Mouse (Mus musculus) cerebellum, postnatal 14 days (tissue): ENCODE results near the gene Slc16a4.

Experiments
- DNase-seq, 2 experiments: peaks; one replicate each; pipeline ENCODE4 v3.0.0; 2021; ENCODE audit warnings: mixed read lengths in 2 of 2

Gene Slc16a4

DNA sequence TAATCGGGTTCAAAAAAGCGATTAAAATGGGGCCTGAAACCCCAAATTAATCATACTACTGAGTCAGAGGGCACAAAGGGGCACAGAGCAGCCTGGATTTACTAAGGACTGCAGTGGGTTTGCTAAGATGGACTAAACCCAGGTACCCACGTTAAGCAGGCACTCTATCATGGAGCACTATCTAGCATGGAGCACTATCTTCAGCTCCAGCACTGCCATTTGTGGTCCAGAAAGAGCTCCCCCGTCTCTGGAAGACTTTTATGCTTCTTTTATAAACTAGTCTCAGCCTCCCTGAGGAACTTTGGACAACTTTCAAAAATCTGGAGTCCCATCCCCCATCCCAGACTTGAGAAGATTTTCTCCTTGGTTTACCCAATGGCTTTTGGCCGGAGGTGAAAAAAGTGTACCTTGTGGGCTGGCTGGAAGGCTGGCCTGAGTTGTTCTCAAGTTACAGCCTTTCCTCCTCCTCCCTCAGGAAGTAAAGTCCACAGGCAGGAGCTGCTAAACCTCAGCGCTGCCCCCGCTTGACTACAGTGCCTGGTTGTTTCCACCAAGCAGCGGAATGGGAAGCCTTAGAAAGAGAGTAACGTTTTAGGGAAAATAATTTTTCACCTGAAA lies at the start of gene Slc16a4:
TSS of gene Slc16a4 (plus strand) at position 467 of the 618 bp plus-strand sequence.
- DNase-seq, result no peak

GRCm38 (mm10) chr3:107241389-107242094 lies 49.5 kb upstream of the Slc16a4 start:
- DNase-seq, result no peak

GRCm38 (mm10) chr3:107246876-107247275 lies 44.2 kb upstream of the Slc16a4 start:
- no peak for DNase-seq

GRCm38 (mm10) chr3:107249042-107249441 lies 42.0 kb upstream of the Slc16a4 start:
- no peak for DNase-seq

GRCm38 (mm10) chr3:107250320-107250719 lies 40.7 kb upstream of the Slc16a4 start:
- no peak for DNase-seq

- no peak for DNase-seq
These were observed 39.0 kb upstream of the Slc16a4 start for GRCm38 (mm10) chr3:107252035-107252434.

GRCm38 (mm10) chr3:107253925-107254324 lies 37.1 kb upstream of the Slc16a4 start:
- DNase-seq, result no peak

GRCm38 (mm10) chr3:107255992-107256391 lies 35.0 kb upstream of the Slc16a4 start:
- no peak for DNase-seq

- DNase-seq, result no peak
These were observed 34.3 kb upstream of the Slc16a4 start for GRCm38 (mm10) chr3:107256724-107257123.

DNA sequence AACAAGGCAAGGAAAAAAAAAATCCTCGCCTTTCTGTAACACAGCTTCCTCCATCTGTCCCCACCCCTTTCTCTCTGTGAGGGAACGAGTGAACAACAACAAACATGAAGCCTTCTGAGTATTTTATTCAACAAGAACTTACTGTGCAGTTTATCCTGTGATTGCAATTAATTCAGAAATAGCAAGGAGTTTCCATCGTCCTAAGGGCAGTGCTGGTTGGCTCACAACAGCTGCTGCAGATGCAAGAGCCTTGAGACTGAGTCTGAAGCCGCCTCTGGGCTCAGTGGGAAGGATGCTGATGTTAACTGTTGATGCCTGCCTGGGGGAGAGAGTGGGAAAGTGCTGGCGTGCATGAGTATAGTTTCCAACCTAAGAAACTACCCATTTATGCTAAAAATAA lies 33.1 kb upstream of the Slc16a4 start:
- DNase-seq, result no peak

DNA sequence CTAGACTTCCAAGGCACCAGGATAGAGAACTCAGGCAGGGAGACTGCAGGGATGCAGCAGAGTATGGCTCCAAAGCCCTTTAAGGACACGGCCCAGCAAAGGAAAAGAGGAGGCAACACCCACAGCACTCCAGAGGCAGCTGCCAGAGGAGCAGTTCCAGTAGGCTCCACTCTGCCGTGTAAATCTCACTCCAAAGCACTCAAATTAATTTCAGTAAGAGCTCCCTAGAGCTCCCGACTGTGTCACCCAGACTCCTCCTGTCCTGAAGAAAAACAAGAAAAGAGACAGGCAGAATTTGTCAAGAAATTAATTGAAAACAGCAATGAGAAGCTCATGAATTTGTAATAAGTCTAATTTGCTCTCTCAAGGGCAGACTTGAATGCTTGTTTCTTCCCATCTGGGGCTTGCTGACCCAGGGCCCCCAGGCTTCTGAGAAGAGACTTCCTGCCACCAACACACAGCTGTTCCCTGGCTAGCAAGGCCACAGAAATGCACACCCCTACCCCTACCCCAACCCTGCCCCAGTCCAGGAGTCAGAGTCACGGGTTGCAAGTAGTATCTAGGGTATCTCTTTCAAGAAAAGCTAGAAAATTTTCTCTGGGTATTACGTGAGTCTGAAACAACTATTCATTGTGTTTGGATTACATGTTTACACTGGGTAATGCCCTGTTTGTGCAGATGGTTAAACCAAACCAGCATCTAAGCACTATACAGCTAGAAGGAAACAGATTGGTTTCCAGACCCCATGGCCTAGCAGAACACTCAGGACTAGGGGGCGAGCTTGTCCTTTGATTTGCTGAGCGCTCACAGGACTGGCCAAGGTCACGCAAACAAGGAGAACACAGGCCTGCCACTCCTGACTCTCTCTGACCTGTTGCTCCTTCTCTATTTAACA lies 29.8 kb upstream of the Slc16a4 start:
- DNase-seq, result no peak

DNA sequence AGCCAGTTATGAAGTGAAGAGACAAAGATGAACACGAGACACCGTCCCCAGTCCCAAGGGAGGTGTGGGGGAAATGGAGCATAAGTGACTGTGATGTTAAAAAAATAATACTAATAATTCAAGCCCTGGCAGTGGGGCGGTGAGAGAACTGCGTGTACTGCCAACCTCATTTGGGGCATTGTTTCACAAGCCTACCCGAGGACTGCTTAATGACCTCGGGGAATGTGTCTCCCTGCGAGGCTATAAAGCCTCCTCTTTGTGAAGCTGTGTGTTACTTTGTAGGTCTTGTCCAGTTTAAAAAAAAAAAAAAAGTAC lies 29.2 kb upstream of the Slc16a4 start:
- DNase-seq, result no peak

- no peak for DNase-seq
These were observed 24.1 kb upstream of the Slc16a4 start for GRCm38 (mm10) chr3:107266814-107267345.

- no peak for DNase-seq
These were observed 18.6 kb upstream of the Slc16a4 start for GRCm38 (mm10) chr3:107272433-107272832.

DNA sequence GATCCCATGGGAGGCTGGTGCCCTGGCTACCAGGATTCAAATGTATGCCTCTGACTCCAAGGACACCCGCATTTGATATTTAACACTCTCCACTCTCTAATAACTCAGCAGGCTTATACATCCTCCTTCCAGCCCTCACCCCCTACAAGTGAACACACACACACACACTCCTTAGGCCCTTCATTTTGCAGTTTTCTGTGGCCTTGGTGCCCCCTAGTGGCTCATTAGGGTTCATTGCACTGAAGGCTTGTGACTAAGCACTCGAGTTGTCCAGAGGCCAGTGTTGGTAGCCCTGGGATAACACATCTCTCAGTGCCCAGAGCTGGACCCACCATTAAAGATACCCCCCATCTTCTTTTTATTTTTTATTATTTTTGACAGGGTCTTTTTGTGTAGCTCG lies 17.2 kb upstream of the Slc16a4 start:
- DNase-seq, result peak; percentile 76 to 79

- no peak for DNase-seq
These were observed 15.7 kb upstream of the Slc16a4 start for GRCm38 (mm10) chr3:107275351-107275750.

DNA sequence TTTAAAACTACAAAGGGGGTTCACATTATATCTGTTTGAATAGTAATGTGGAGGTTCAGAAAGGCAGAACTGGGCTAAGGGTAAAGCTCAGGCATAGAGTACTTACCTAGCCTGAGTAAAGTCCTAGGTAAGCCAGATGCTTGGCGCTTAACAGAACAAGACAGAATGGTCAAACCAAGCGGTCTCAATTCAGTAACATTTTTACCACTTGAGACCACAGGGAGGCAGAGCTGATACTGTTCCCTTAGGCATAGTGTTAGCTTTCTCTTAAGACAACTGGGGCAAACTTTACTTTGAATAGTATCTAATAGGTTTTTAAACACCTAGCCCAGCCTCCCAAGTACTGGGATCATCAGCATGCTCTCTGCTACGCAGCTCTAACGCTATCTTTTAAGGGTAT lies 15.0 kb upstream of the Slc16a4 start:
- DNase-seq, result no peak

- DNase-seq, result no peak
These were observed 14.4 kb upstream of the Slc16a4 start for GRCm38 (mm10) chr3:107276626-107277025.

GRCm38 (mm10) chr3:107278479-107279269 lies 12.4 kb upstream of the Slc16a4 start, which contains the start of gene Lamtor5:
Gene Lamtor5 (plus strand): TSS chr3:107278858.
- DNase-seq, result peak; percentile 92 to 94

GRCm38 (mm10) chr3:107286123-107286522 lies 4.9 kb upstream of the Slc16a4 start:
- no peak for DNase-seq

DNA sequence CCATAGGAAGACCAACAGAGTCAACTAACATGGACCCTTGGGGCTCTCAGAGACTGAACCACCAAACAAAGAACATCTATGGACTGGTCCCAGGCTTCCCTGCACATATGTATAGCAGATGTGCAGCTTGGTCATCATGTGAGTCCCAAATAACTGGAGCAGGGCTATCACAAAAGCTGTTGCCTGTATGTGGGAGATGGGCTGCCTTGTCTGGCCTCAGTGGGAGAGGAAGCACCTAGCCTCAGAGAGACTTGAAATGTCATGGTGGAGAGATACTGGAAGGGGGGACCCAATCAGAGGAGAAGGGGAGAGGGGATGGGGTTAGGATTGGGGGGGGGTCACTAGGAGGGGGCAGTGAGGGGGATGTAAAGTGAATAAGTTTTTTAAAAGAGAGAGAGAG lies 3.7 kb upstream of the Slc16a4 start:
- DNase-seq, result no peak

DNA sequence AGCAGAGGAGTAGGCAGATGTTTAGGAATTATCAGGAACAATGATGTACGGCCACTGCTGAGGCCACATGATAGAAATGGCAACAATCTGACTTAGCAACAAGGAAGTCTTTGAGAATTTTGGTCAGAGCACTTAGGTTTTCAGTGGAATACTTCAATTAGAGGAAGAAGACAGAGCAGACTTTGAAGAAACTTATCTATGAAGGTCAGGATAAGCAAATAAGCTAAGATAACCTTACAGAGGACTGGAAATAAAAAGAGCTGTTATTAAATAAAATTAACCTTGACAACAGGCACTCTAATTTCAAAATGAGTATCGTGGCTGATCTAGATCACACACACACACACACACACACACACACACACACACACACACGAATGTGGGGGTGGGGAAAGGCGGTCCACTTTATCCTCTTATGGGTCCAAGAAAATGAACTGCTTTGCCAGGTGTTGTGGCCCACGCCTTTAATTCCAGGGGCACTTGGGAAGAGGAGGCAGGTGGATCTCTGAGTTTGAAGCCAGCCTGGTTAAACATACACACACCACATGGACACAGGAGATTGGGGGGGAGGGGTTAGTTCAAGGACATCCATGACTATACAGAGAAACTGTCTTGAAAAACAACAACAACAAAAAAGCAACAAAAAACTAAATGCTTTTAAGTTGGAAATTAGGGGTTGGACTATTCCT lies 4.8 kb downstream of the Slc16a4 start:
- no peak for DNase-seq
